8 mouse cellular contexts compared by ENCODE assay signal in the genomic region with DNA sequence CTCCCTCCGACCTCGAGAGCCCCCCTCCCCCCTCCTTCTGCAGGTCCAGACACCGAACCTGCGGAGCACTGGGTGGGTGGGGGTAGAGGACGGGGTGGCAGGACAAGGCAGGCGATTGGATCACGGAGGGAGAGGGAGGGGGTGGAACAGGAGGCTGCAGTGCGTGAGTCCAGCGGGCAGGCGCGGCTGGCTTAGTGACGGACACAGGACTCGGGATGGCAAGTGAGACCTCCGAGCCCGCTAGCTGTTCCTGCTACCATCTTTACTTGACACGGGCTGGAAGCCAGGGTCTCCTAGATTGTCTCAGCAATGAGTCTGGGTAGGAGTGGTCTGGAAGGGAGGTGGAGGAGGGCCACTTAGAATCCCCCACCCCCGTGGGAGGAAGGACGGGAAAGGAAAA. TPM values are rescaled to one million over a fixed set of nuclear protein-coding genes. Genes with fewer than 3 reads are reported as not detected.
DNase-seq lines count a peak whose midpoint lies in the region; ATAC-seq and TF ChIP-seq lines count a peak whose summit lies in the region.

No protein-coding gene starts in this region.

- H3K9ac ChIP-seq in intestine, postnatal 0 days (ENCODE audit: low read depth, low read length), result peak overlapping the region; percentile 11; the same call in 1 of the 2 replicates
- H3K9ac ChIP-seq in stomach, embryonic 15.5 days, result no peak overlapping the region

- TF ChIP-seq POLR2A in testis, adult 2 months (IDR thresholded peaks at IDR 0.05; ENCODE audit: control insufficient read depth, low read depth, low read length), result no peak

- TF ChIP-seq CTCF in testis, adult 2 months (IDR thresholded peaks at IDR 0.05; ENCODE audit: control insufficient read depth, insufficient read depth, insufficient replicate concordance, low read depth, low read length), result no peak
- no peak for TF ChIP-seq CTCF in intestine, postnatal 0 days (IDR thresholded peaks at IDR 0.05; ENCODE audit: low read depth)

- H3K4me2 ChIP-seq in intestine, postnatal 0 days (replicated peaks; ENCODE audit: low read depth), result no peak overlapping the region
- 0 out of 2 replicates have a peak overlapping the region, but pooled peaks have one; percentile 11 for H3K4me2 ChIP-seq in stomach, embryonic 15.5 days

- DNase-seq in heart, adult 11 months, result peak; percentile 91
- DNase-seq in heart, adult 8-10 months (ENCODE audit: low spot score), result no peak
- no peak for DNase-seq in testis, postnatal 10 days (ENCODE audit: low spot score)
- no peak for DNase-seq in adipocyte (ENCODE audit: low spot score)
- no peak for DNase-seq in kidney, adult 8-10 months

- no peak for ATAC-seq in intestine, postnatal 0 days
- ATAC-seq in stomach, embryonic 15.5 days (ENCODE audit: insufficient read depth, low FRiP score, low read depth), result no peak

- H3K27me3 ChIP-seq in testis, adult 2 months (ENCODE audit: control insufficient read depth, insufficient read depth, low read length), result peaks cover 7% of the 10 kb centered on the region
- H3K27me3 ChIP-seq in intestine, postnatal 0 days (replicated peaks; ENCODE audit: control insufficient read depth, insufficient read depth, low read length), result peaks cover 48% of the 10 kb centered on the region
- peaks cover 51% of the 10 kb centered on the region for H3K27me3 ChIP-seq in stomach, embryonic 15.5 days (replicated peaks)

- WGBS in intestine, postnatal 0 days, result 18% methylated on average over 18 of the region's 18 CpGs
- 11% methylated on average over 18 of the region's 18 CpGs for WGBS in stomach, embryonic 15.5 days

- H3K4me1 ChIP-seq in testis, adult 2 months (ENCODE audit: control insufficient read depth, insufficient read depth, low read length), result peaks cover 42% of the 10 kb centered on the region
- 0 out of 2 replicates have a peak, but pooled peaks cover 4% of the 10 kb centered on the region for H3K4me1 ChIP-seq in intestine, postnatal 0 days (replicated peaks; ENCODE audit: control insufficient read depth, insufficient read depth, low read length)
- H3K4me1 ChIP-seq in stomach, embryonic 15.5 days, result peaks cover 30% of the 10 kb centered on the region

- peak overlapping the region; percentile 84 for H3K4me3 ChIP-seq in testis, adult 2 months (ENCODE audit: control insufficient read depth, low read depth, low read length)
- H3K4me3 ChIP-seq in intestine, postnatal 0 days (ENCODE audit: low read depth, low read length), result no peak overlapping the region; the same call in none of the 2 replicates
- no peak overlapping the region; the same call in 1 of the 2 replicates for H3K4me3 ChIP-seq in stomach, embryonic 15.5 days (replicated peaks)

- H3K36me3 ChIP-seq in testis, adult 2 months (ENCODE audit: control insufficient read depth, insufficient read depth, low read length), result no peaks in the 10 kb centered on the region
- no peaks in the 10 kb centered on the region for H3K36me3 ChIP-seq in intestine, postnatal 0 days (ENCODE audit: control insufficient read depth, insufficient read depth)
- no peaks in the 10 kb centered on the region for H3K36me3 ChIP-seq in stomach, embryonic 15.5 days

- no peak overlapping the region for H3K27ac ChIP-seq in testis, adult 2 months (ENCODE audit: control insufficient read depth, insufficient read depth, low read depth, low read length)
- H3K27ac ChIP-seq in intestine, postnatal 0 days (ENCODE audit: low read depth, low read length), result no peak overlapping the region
- H3K27ac ChIP-seq in stomach, embryonic 15.5 days, result no peak overlapping the region

- 0 out of 2 replicates have a peak, but pooled peaks cover 4% of the 10 kb centered on the region for H3K9me3 ChIP-seq in intestine, postnatal 0 days (ENCODE audit: control insufficient read depth)
- H3K9me3 ChIP-seq in stomach, embryonic 15.5 days, result no peaks in the 10 kb centered on the region

RNA-seq across cellular contexts. Expression of a gene that starts 1.8 kb away (rescaled TPM):
- total RNA-seq in heart, adult 8-10 months (2022), result 10 to 100 TPM; 32.0 to 45.7 (median 35.7) TPM
- 11.1 and 12.9 TPM in 2 replicates for polyA plus RNA-seq in testis, adult 2 months (2012; rRNA removed)
- 5.0 and 5.1 TPM in 2 replicates for polyA plus RNA-seq in intestine, postnatal 0 days (2015; fragmentation: Nextera tagmentation; extraction: Ambion mirVana)
- 10.6 and 10.7 TPM in 2 replicates for polyA plus RNA-seq in stomach, embryonic 15.5 days (2015; fragmentation: Nextera tagmentation; extraction: Ambion mirVana)

RNA-seq across cellular contexts. Expression of a gene that starts 12.1 kb away (rescaled TPM):
- under 1 TPM; 0.09 to 0.29 (median 0.26) TPM for total RNA-seq in heart, adult 8-10 months (2022)
- 20.9 and 24.3 TPM in 2 replicates for polyA plus RNA-seq in testis, adult 2 months (2012; rRNA removed)
- 0.48 and 0.67 TPM in 2 replicates for polyA plus RNA-seq in intestine, postnatal 0 days (2015; fragmentation: Nextera tagmentation; extraction: Ambion mirVana)
- polyA plus RNA-seq in stomach, embryonic 15.5 days (2015; fragmentation: Nextera tagmentation; extraction: Ambion mirVana), result 2.3 and 2.9 TPM in 2 replicates

RNA-seq across cellular contexts. Expression of a gene that starts 28.5 kb away (rescaled TPM):
- total RNA-seq in heart, adult 8-10 months (2022), result 10 to 100 TPM; 63.5 to 76.4 (median 68.8) TPM
- polyA plus RNA-seq in testis, adult 2 months (2012; rRNA removed), result 135 and 140 TPM in 2 replicates
- polyA plus RNA-seq in intestine, postnatal 0 days (2015; fragmentation: Nextera tagmentation; extraction: Ambion mirVana), result 66.3 and 69.6 TPM in 2 replicates
- 131 and 141 TPM in 2 replicates for polyA plus RNA-seq in stomach, embryonic 15.5 days (2015; fragmentation: Nextera tagmentation; extraction: Ambion mirVana)

RNA-seq across cellular contexts. Expression of a gene that starts 28.9 kb away (rescaled TPM):
- 1 to 10 TPM; 4.1 to 4.7 (median 4.5) TPM for total RNA-seq in heart, adult 8-10 months (2022)
- polyA plus RNA-seq in testis, adult 2 months (2012; rRNA removed), result 12.7 and 13.5 TPM in 2 replicates
- 7.3 and 8.1 TPM in 2 replicates for polyA plus RNA-seq in intestine, postnatal 0 days (2015; fragmentation: Nextera tagmentation; extraction: Ambion mirVana)
- polyA plus RNA-seq in stomach, embryonic 15.5 days (2015; fragmentation: Nextera tagmentation; extraction: Ambion mirVana), result 13.5 and 14.7 TPM in 2 replicates

RNA-seq across cellular contexts. Expression of a gene that starts 34.3 kb away (rescaled TPM):
- total RNA-seq in heart, adult 8-10 months (2022), result 1 to 10 TPM; 3.3 to 8.5 (median 7.4) TPM
- polyA plus RNA-seq in testis, adult 2 months (2012; rRNA removed), result 9.5 and 16.2 TPM in 2 replicates
- 1.3 and 1.6 TPM in 2 replicates for polyA plus RNA-seq in intestine, postnatal 0 days (2015; fragmentation: Nextera tagmentation; extraction: Ambion mirVana)
- polyA plus RNA-seq in stomach, embryonic 15.5 days (2015; fragmentation: Nextera tagmentation; extraction: Ambion mirVana), result 1.5 and 1.6 TPM in 2 replicates
